Mouse (Mus musculus) gastrocnemius, postnatal 14 days (tissue): ENCODE data around the gene Depdc5. TPM values are rescaled to one million over a fixed set of nuclear protein-coding genes. Genes with fewer than 3 reads are reported as not detected.
"Not testable (repeated sequence)": the region's sequence is repeated elsewhere in the genome, so short reads cannot be mapped to it uniquely, and the experiment has no call there.

Experiments used
- DNase-seq: peaks from one replicate; pipeline ENCODE4 v3.0.0; 2021; ENCODE audit warnings: mixed read lengths
- intact Hi-C: fragments of 180-260 bp; cut with DNase I; formaldehyde crosslinking; loops from one replicate; pipeline ENCODE4 v1.15.1; 2025; ENCODE audit warnings: low total_unique reads
- total RNA-seq, 2 experiments: library from RNA; stranded (reverse); gene quantifications; 2 replicates each; pipeline ENCODE4 v1.2.3; 2021

Gene Depdc5
- total RNA-seq, 2 experiments from 2014 or later: 9.3 to 10.0 TPM

DNA sequence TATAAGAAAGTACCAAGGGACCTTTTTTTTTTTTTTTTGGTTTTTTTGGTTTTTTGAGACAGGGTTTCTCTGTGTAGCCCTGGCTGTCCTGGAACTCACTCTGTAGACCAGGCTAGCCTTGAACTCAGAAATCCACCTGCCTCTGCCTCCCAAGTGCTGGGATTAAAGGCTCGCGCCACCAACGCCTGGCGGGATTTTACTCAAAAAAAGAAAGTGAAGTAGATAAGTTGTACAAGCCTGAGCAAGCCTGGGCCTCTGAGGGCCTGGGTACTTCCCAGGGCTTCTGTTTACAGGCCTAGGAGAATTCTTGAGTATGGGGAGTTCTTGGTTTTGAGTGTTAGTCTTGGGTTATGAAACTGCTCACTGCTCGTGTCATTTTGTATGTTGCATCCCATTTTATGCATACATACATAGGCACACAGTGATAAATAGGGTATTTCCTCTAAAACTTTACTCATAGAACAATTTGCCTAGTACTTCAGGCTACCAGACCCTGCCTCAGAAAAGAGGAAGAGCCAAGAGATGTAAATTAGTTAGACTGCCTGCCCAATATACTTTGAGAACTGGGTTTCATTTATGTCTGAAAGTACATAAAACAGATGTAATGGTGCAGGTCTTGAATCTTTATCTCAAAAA, 6.0 kb downstream of the Depdc5 start:
- intact Hi-C loops: no loop called here

DNA sequence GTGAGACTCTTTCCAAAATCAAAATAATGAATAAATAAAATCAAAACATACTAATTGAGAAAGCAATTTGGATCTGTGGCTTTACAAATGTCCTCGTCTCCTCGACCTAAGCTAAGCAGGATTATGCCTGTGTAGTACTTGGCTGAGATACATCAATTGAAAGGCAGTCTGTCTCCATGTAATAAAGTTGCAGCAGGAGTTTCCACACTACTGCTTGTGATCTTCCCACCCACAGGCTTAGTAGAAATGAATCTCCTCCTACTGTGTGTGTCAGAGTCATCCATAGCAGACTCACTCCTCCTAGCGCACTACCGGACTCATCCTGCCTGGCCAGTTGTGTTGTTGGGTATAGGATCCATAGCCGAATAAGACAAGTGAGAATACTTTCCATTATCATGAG, 8.8 kb downstream of the Depdc5 start:
- no peak for DNase-seq
- intact Hi-C loops: no loop called here

More for the DNA sequence above, 6.0 kb downstream of the Depdc5 start:
- DNase-seq: no peak

DNA sequence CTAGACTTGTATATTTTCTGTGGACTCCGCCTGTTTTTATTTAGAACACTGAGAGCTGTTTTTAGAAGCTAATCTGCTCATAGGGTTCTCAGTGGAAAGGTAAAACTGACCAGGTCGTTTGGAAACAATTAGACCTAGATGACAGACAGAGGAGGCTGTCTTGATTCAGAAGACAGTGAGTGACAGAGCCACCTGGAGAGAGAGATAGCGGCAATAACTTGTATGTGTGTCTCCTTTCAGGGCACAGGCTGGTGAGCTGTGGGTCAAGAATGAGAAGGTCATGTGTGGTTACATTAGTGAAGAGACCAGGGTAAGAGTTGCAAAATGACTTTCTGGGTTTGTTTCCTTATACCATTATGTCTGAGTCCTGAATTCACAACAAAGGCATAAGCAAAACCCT, 23.2 kb downstream of the Depdc5 start:
- intact Hi-C loops: no loop called here
- DNase-seq: no peak

DNA sequence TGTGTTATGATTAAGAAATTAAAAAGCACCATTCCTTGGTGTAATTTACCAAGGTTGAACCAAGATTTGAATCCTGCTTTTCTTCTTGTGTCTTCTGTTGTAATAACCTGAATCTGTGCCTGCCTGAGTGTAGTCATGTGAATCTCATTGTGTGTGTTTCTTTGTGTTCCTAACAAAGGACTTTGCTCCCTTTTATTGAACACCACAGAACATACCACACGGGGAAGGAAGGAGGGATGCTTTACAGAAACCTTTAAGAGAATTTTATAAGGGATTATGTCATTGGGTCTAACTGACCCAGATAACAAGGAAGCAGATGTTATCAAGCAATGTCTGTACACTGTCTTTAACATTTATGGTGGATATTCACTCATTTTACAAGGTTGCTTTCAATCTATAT, 44.0 kb downstream of the Depdc5 start:
- intact Hi-C loops: no loop called here
- DNase-seq: no peak

DNA sequence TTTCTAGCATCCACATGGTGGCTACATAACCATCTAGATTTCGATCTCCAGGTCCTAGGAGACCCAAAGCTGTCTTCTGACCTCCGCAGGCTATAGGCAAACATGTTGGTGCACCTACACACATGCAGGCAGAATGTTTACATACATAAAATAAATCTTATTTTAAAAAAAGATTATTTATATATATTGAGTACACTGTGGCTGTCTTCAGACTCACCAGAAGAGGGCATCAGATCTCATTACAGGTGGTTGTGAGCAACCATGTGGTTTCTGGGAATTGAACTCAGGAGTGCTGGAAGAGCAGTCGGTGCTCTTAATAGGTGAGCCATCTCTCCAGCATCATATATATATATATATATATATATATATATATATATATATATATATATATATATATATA, 50.6 kb downstream of the Depdc5 start:
- no peak for DNase-seq
- intact Hi-C loops: no loop called here

DNA sequence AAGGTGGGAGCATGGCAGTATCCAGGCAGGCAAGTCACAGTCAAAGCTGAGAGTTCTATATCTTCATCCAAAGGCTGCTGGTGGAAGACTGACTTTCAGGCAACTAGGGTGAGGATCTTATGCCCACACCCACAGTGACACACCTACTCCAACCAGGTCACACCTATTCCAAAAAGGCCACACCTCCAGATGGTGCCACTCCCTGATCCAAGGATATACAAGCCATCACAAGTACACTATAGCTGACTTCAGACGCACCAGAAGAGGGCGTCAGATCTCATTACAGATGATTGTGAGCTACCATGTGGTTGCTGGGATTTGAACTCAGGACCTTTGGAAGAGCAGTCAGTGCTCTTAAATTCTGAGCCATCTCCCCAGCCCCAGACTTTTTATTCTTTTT, 55.8 kb downstream of the Depdc5 start:
- not testable (repeated sequence) for DNase-seq
- intact Hi-C loops: loop anchor here (5.0 kb wide), 1 partner anchor 113 kb away; no protein-coding TSS in a partner anchor

DNA sequence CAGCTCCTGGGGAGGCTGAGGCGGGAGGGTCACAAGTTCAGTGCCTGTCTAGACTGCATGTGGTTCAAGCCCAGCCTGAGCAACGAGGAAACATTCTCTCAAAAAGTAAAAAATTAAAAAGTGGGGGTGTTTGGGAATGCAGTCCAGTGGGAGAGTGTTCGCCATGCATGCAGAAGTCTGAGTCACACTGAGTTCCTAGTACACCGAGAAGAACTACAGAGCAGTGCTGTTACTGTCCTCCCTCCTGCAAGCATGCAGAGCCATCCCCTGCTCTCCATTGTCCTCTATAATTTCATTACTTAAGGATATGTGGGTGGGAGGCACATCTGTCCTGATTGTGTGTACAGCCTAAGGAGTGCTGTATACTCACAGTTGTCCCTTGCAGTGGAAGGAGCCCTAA, 59.4 kb downstream of the Depdc5 start:
- intact Hi-C loops: no loop called here
- no peak for DNase-seq

DNA sequence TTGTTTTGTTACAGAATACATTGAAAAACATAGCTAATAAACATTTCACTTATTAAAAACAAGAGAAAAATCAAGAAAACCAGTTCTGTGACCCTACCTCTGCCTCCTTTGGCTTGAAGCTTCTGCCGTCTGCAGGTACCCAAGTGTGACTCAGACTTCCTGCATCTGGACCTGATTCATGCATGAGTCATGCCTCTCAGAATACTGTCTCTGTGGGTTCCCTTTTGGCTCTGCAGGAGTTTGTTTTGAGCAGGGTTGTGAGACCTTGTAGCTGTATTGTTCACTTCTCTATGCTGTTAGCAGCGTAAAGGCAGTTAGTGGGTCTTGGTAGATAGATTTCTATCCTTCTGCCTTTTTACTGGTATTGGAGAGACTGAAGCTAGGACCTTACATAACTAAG, 67.3 kb downstream of the Depdc5 start:
- intact Hi-C loops: no loop called here
- DNase-seq: no peak

DNA sequence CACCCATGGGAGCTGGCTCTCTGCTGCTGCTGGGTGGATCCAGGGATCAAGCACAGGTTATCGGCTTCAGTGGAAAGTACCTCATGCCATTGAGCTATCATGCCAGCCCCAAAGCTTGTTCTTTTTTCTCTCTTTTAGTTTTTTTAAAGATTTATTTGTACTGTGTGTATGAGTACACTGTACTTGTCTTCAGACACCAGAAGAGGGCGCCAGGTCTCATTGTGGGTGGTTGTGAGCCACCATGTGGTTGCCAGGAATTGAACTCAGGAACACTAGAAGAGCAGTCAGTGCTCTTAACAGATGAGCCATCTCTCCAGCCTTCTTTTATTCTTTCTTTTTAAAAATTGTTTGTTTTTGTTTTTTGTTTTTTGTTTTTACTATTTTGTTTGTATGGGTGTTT, 71.2 kb downstream of the Depdc5 start:
- DNase-seq: no peak
- intact Hi-C loops: no loop called here

DNA sequence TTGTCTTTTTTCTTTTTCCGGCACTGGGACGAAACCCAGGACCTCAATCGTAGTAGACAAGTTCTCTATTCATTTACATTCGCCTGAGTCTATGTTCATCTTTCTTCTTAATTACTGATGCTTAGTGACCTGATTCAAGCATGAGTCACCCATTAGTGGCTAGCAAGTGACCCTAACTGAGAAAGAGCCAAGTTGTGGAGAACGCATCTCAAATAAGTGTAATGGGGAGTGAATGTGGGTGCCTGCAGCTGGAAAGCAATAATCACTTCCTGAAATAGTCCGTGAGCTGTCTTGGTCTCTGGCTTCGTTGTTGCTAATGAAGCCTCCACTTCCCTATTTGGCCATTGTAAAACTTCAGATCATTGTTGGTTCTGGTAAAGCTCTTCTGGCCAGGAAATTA, 77.1 kb downstream of the Depdc5 start:
- intact Hi-C loops: no loop called here
- DNase-seq: no peak

DNA sequence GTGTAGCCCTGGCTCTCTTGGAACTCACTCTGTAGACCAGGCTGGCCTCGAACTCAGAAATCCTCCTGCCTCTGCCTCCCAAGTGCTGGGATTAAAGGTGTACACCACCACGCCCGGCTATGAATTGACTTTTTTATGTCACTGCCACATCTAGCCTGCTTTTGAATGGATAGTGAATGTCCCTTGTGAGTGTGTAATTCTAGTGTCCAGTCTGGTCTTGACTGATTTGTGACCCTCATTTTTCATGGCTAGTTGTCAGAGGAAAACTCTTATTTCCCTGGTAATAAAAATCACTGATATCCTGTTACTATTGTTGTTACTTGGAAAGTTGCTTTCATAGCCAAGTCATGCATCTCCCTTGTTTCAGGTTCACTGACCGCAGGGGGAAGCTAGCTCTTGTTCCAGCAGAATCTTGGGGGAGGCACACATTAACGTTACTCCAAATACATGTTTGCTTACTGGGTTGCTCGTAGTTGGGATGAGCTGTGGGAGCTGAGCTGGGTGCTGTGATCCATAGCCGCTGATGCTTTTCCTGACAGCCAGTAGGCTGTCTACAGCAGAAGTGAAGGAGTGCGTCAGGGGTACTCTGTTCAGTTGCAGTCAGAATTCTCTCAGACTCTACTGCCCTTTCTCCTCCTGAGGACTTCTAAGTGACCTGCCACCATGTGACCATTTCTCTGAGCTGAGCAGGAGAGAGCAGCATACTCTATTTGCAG, 77.9 kb downstream of the Depdc5 start:
- intact Hi-C loops: no loop called here
- no peak for DNase-seq

DNA sequence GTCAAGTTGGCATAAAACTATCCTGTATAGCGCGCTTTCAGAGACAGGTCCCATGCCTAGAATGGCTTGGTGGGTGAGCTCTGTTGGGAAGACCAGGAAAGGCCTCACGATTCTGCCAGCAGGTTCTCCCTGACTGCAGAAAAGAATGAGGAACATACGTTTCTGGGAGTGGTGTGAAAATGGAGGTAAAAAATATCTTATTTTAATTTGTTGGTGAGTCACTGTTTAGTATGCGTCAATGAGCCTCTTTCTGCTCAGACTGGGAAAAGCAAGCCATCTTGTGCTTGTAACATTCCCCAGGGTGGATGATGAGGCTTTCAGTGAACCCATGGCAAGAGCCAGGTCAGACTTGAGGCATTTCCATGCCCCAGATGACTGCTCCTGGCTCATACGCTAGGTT, 86.6 kb downstream of the Depdc5 start:
- intact Hi-C loops: no loop called here
- DNase-seq: no peak

DNA sequence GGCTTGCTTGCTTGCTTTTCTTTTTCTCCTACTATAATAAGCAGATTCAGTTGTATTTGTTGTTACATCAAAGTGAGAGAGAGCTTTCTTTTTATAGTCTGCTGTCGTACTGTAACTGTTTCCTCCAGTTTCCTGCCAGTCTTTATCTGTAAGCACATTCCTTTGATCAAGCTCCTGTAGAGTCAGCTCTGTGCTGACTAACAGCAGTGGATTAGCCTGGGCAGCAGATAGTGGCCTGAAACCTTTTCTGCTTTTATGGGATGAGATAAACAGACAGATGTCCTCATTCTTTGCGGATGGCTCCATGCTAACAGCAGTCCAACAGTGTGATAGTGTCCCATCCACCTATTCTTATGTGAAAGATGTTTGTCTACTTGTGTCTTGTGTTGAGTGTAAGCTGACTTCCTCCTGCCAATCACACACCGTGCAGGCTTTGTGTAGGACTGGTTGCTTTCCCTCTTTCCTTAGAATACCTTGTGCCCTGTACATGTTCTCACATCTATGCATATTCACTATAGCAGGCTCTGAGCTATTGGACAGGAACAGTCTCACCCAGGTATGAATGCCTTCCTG, 87.3 kb downstream of the Depdc5 start:
- intact Hi-C loops: no loop called here
- DNase-seq: no peak

DNA sequence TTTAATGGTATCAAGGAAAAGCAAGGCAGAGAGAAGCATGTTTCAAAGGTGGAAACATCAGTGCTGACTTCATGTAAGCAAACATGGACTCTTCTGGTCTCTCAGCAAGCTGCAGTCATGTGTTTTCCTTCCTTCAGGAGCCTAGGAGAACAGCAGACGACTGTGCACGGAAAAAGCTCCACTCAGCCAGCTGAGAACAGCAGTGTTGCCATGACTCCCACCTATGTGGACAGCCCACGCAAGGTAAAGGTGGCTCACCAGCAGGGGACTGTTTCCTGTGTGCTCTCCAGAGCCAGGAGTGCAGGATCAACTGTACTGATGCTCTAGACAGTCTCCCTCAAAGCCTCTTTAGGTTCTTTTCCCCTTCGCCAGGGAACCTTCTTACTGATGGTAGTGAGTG, 92.2 kb downstream of the Depdc5 start:
- DNase-seq: no peak
- intact Hi-C loops: no loop called here

DNA sequence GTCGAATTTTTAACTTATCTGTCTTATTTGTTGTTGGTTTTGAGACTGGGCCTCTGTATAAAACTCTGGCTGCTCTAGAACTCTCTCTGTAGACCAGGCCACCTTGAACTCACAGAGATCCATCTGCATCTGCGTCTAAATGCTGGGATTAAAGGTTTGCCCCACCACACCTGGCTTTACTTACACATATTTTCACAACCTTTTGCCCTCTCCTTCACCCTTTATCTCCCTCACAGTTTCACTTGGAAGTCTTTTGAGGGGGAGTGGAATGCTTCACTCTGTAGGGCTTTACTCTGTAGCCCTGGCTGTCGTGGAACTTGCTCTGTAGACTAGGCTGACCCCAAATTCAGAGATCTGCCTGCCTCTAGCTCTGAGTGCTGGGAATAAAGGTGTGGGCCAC, 98.1 kb downstream of the Depdc5 start:
- intact Hi-C loops: no loop called here
- DNase-seq: no peak

DNA sequence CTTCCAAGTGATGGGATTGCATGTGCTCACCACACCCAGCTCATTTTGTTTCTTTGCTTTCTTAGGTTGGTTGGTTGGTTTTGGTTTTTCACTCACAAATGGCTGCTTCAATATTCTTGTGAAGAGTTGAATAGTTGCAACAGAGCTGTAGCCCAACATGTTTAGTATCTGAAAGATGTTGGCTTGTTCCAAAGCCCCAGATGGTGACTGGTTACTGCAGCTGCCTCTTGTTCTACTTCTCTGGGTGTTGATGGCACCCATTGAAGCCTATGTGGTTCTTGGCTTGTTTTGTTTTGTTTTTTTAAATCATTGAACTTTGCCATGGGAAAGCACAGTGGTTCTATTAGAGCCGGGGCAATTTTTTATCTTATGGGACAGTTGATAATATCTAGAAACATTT, 99.1 kb downstream of the Depdc5 start:
- intact Hi-C loops: no loop called here
- DNase-seq: no peak

DNA sequence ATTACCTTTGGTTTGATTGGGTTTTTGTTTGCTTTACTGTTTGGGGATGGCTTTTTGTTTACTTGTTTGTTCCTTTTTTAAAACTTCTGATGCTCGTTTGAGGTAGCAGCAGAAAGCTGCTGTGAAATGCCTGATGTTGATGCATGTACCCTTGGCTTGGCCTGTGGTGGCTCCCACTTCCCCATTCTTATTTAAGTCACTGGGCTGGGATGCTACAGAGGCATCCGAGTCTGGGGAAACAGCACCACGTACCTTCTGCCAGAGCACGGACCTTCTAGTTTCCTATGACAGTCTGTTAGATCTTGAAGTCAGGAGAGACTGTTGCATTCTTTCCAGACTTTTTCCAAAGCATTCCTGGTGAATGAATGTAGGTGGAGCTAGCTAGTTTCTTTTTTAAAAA, 113.0 kb downstream of the Depdc5 start:
- DNase-seq: no peak
- intact Hi-C loops: no loop called here

DNA sequence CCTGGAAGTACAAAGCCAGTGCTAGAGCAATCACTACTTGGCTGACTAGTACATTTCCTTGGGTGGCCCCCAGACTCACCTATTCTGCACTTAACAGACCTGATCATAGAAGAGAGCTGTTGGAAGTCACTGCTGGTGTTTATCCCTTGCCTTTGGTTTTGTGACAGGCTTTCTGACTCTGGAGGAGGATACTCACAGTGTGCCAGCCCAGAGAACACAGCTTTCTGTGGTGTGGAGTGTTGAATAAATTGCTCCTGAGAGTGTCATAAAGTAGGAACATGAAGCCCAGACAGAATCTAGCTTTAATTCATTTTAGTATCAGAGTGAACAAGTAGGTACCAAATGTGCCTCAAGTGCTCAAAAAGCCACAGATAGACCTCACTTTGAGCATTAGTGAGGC, 113.7 kb downstream of the Depdc5 start:
- DNase-seq: no peak
- intact Hi-C loops: no loop called here

DNA sequence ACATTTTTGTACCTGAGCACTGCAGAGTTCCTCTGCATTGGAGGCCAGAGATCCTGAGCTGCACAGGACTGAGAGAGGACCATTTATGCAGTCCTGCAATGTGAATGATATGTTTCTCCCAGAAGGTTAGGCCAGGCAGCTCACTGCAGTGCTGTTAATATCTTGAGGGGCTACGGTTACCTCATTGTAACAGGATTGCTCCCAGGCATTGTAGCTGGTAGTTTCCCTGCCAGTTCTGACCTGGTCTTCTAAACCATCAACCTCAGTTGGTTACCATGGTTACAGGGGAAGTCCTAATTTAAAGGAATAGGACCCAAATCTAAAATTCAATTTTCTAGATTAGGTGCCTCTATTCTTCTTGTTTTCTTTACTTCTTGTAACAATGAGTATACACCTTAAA, 121.9 kb downstream of the Depdc5 start:
- DNase-seq: no peak
- intact Hi-C loops: no loop called here

DNA sequence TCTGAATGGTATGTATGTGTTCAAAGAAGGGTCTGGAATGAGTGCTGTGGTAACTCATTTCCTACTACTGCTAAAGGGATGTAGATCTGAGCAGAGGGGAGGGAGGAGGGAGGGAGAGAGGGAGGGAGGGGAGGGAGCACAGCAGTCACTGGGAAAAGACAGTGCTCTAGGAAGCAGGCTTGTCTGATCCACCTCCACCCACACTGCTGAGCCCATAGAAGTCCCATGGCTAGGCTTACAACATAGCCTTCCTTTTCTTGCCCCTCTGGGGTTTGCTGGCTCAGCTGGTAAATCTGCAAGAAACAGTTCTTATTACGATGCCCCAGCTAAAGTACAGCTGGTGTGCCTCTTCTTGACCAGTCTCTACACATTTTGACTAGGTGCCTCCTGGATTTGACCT, 124.4 kb downstream of the Depdc5 start:
- no peak for DNase-seq
- intact Hi-C loops: no loop called here

DNA sequence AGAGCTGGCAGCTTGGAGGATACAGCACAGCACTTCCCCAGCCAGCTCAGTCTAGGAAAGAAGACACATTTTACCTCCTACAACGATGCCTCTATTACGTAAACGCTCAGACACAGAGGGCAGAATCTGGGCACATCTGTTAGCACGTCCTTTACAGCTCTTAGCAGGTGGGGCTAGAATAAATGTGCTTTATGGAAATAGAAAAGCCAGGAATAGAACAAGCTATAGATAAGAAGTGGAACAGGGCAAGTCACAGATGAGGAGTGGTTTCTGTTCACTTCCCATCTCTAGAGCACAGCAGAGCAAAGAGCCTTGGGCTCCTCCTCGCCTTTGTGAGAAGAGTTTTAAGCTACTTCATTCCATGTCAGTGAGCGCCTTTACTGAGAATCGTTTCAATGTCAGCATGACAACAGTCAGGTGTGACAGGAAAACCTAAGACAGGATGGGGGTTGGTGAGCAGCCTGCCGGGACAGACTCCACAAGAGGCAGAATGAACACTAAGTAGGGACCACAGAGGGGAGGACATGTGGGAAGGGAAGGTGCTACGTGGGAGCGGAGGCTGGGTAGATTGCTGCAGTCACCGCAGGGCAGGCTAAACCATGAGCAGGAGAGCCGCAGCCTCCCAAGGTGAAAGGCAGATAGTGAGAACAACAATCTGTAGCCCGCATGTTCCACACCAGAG, 126.6 kb downstream of the Depdc5 start:
- no peak for DNase-seq
- intact Hi-C loops: loop anchor here (5.0 kb wide), 1 partner anchor 42 kb away; no protein-coding TSS in a partner anchor
